Mouse (Mus musculus) lung, postnatal 0 days (tissue): ENCODE measurements at regions not wholly inside any gene's neighbourhood (a gene's known extent, or its start where the extent isn't known, plus 50 kb on each side); places are given as distances from the start of the nearest gene placed in this dataset.

Source experiments
- ATAC-seq: fragments of 200-750 bp; cut with Nextera tagmentation; 2 replicates; pipeline ENCODE4 v1.8.0; 2017; ENCODE audit warnings: moderate library complexity
- DNase-seq: peaks from one replicate; pipeline ENCODE4 v3.0.0-alpha.2; 2016; ENCODE audit warnings: low spot score
- H3K27ac ChIP-seq: fragments of 300-500 bp; sonication (generic); 2 replicates; pipeline ENCODE4 v1.5.1; 2014; ENCODE audit warnings: antibody characterized with exemption, mild to moderate bottlenecking, low read length, mixed read lengths
- H3K27me3 ChIP-seq: fragments of 300-500 bp; sonication (generic); replicated peaks from 2 replicates; pipeline ENCODE4 v1.6.1; 2014; ENCODE audit warnings: low read length, mixed read lengths; ENCODE audit not compliant: insufficient read depth
- H3K36me3 ChIP-seq: fragments of 300-500 bp; sonication (generic); 2 replicates; pipeline ENCODE4 v1.6.1; 2014; ENCODE audit warnings: low read length, mixed read lengths; ENCODE audit not compliant: insufficient read depth
- H3K4me1 ChIP-seq: fragments of 300-500 bp; sonication (generic); 2 replicates; pipeline ENCODE4 v1.6.1; 2014; ENCODE audit warnings: antibody characterized with exemption, low read depth, low read length, mixed read lengths; ENCODE audit not compliant: insufficient read depth
- H3K4me2 ChIP-seq: fragments of 300-500 bp; sonication (generic); replicated peaks from 2 replicates; pipeline ENCODE4 v1.6.1; 2014; ENCODE audit warnings: low read depth, mild to moderate bottlenecking, low read length, moderate library complexity, mixed read lengths
- H3K4me3 ChIP-seq: fragments of 300-500 bp; sonication (generic); 2 replicates; pipeline ENCODE4 v1.5.1; 2014; ENCODE audit warnings: low read depth, low read length
- H3K9ac ChIP-seq: fragments of 300-500 bp; sonication (generic); replicated peaks from 2 replicates; pipeline ENCODE4 v1.6.1; 2014; ENCODE audit warnings: low read depth, mild to moderate bottlenecking
- H3K9me3 ChIP-seq: fragments of 300-500 bp; sonication (generic); 2 replicates; pipeline ENCODE4 v1.6.1; 2016; ENCODE audit warnings: low read length, mixed read lengths
- CTCF ChIP-seq: IDR thresholded peaks from 2 replicates; pipeline ENCODE4 v1.5.1; 2016; ENCODE audit warnings: antibody characterized with exemption, mild to moderate bottlenecking
- EP300 ChIP-seq: IDR thresholded peaks from 2 replicates; pipeline ENCODE4 v1.6.1; 2016; ENCODE audit warnings: antibody characterized with exemption, mild to moderate bottlenecking, control low read depth
- WGBS: fragments of 180-500 bp; shearing (Covaris S2); extraction: QIAGEN DNeasy Blood & Tissue Kit; methylation state at CpG from one replicate; pipeline ENCODE4 v1.1.7; 2014; 5-methylcytosine and 5-hydroxymethylcytosine counted together

DNA sequence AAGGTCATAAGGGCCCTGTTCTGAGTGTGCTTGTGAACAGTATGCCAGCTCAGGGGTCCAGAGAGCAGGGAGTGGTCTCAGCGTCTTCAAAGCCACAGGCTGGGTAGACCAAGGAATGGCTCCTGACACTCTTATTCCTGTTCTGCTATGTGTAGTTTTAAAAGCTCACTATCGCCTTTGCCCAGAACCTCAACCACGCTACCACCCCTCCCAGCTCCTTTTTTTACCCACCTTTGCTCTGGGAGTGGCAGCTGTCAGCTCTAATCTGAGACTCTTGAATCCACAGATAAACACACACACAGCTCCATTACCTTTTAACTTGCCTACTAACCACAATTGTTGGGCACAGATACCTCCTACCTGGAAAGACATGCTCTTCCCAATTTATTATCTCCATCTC, 71.8 kb upstream of the Arhgap5 start:
- H3K4me1 ChIP-seq, result no peaks in the 10 kb centered on the region
- DNase-seq, result no peak
- H3K9me3 ChIP-seq, result no peaks in the 10 kb centered on the region
- no peak for TF ChIP-seq EP300
- TF ChIP-seq CTCF, result no peak
- no peak overlapping the region for H3K9ac ChIP-seq
- no peak overlapping the region for H3K4me2 ChIP-seq
- no peak overlapping the region for H3K4me3 ChIP-seq
- H3K27ac ChIP-seq, result no peak overlapping the region
- H3K36me3 ChIP-seq, result no peaks in the 10 kb centered on the region
- no peaks in the 10 kb centered on the region for H3K27me3 ChIP-seq
- WGBS, result 75% methylated on average over 3 of the region's 3 CpGs
- ATAC-seq, result no peak

DNA sequence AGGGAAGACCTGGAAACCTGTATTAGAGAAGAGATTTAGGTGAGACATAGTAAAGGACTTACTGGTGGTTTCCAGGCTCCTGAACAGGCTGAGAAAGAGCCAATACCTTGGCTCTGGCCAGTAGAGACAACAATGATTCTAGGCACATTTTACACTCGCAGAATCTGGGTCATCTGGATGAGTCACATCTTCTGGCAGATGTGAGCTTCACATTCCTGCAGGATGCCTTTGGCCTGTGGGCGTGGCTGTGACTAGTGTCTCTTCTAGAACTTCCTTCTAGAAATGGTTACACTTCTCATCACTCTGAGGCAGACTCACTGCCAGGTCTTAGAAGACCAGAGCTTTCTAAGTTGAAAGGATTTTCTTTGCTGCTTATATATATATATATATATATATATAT, 69.8 kb upstream of the Arhgap5 start:
- WGBS, result 57% methylated on average over 2 of the region's 2 CpGs
- Histone ChIP-seq H3K27ac (no peak overlapping the region), H3K9me3 (no peaks in the 10 kb centered on the region), H3K9ac (no peak overlapping the region), H3K4me3 (no peak overlapping the region), H3K4me2 (no peak overlapping the region), H3K27me3 (no peaks in the 10 kb centered on the region), H3K36me3 (no peaks in the 10 kb centered on the region), H3K4me1 (no peaks in the 10 kb centered on the region)
- TF ChIP-seq EP300, result no peak
- TF ChIP-seq CTCF, result no peak
- no peak for ATAC-seq
- DNase-seq, result peak; percentile 11

DNA sequence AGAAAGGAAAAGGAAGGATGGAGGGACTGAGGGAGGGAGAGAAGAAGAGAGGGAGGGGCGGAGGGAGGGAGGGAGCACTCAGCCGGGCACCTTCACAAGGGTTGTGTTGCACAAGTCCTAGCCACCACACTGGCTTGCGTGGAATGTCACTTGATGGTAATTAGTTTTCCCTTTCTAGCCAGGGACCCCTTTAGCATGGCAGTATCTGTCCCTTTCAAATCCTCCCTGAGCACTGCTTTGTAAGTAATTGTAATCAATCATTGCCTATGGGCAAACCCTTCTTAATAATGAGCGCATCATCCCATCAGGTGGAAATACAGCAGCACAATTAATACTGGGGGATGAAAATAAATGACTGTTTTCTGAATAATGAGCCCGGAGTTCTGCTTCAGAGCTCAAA, 68.5 kb upstream of the Arhgap5 start:
- Histone ChIP-seq H3K9ac (no peak overlapping the region), H3K4me3 (no peak overlapping the region), H3K27me3 (no peaks in the 10 kb centered on the region), H3K27ac (no peak overlapping the region), H3K4me2 (no peak overlapping the region), H3K9me3 (no peaks in the 10 kb centered on the region), H3K36me3 (no peaks in the 10 kb centered on the region), H3K4me1 (no peaks in the 10 kb centered on the region)
- TF ChIP-seq EP300, result no peak
- no peak for TF ChIP-seq CTCF
- no peak for ATAC-seq
- DNase-seq, result no peak
- 70% methylated on average over 5 of the region's 5 CpGs for WGBS

DNA sequence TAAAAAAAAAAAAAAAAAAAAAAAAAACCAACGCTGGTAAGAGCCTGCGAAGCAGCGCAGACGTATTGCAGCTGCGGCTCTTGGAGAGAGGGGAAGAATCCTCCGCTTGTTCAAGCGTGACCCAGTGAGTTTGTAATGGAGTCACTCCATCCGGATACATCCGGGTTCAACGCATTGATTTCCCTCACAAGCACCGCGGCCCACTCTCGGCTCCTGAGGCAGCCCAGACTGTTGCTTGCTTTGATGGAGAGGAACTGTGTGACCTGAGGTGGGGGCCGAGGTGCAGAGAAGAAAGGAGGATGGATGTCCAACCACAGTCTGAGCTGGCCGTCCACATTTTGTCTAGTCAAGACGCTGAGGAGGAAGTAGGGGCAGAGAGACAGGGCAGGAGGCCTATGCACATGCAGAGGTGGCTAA, 68.0 kb upstream of the Arhgap5 start:
- H3K4me2 ChIP-seq, result no peak overlapping the region
- H3K36me3 ChIP-seq, result no peaks in the 10 kb centered on the region
- no peak overlapping the region for H3K27ac ChIP-seq
- H3K4me1 ChIP-seq, result no peaks in the 10 kb centered on the region
- no peak for ATAC-seq
- WGBS, result 55% methylated on average over 16 of the region's 16 CpGs
- H3K9me3 ChIP-seq, result no peaks in the 10 kb centered on the region
- no peak for DNase-seq
- H3K9ac ChIP-seq, result no peak overlapping the region
- TF ChIP-seq EP300 (no peak), CTCF (no peak)
- H3K27me3 ChIP-seq, result no peaks in the 10 kb centered on the region
- H3K4me3 ChIP-seq, result no peak overlapping the region

DNA sequence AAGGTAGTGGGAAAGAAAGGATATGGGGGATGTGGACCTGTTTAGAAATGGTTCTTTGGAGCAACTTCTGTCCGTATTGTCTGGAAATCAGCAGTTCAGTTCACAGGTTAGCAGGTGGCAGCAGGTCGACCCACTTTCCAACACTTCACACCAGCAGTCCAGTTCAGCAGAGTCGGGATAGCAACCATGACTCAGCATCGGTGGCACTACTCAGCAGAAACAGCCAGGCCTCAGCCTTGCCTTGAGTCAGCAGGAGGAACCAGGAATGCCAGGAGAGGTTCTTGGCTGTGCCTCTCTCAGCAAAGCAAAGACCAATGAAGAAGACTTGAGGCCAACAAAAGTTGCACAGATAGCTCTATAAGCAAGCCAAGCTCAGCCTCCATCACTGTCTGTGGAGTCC, 66.8 kb upstream of the Arhgap5 start:
- Histone ChIP-seq H3K4me1 (no peaks in the 10 kb centered on the region), H3K27ac (no peak overlapping the region), H3K4me3 (no peak overlapping the region), H3K27me3 (no peaks in the 10 kb centered on the region), H3K9ac (no peak overlapping the region), H3K9me3 (no peaks in the 10 kb centered on the region), H3K4me2 (no peak overlapping the region), H3K36me3 (no peaks in the 10 kb centered on the region)
- ATAC-seq (no peak), DNase-seq (no peak)
- WGBS, result 83% methylated on average over 4 of the region's 4 CpGs
- TF ChIP-seq CTCF (no peak), EP300 (no peak)

DNA sequence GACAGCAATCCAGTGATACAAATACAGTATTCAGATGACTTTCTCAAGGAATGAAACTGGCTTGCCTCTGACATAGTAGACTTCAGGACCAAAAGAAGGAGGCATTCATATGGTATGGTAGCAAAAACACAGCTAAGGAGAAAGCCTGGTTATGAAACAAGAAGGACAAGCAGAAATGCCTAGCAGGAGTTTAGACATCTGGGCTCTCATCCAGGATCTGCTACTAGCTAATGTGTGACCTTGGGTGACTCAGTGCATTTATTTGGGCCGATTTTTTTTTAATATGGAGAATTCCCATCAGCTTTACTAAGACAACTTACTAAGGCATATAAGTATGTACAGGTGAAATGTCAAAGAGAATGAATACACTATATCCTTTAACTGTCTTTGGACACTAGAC, 64.5 kb upstream of the Arhgap5 start:
- ATAC-seq (no peak), DNase-seq (no peak)
- Histone ChIP-seq H3K36me3 (no peaks in the 10 kb centered on the region), H3K4me2 (no peak overlapping the region), H3K27me3 (no peaks in the 10 kb centered on the region), H3K4me1 (no peaks in the 10 kb centered on the region), H3K27ac (no peak overlapping the region), H3K9ac (no peak overlapping the region), H3K4me3 (no peak overlapping the region), H3K9me3 (no peaks in the 10 kb centered on the region)
- TF ChIP-seq EP300 (no peak), CTCF (no peak)
- WGBS, result 20% methylated on average over 1 of the region's 1 CpGs

DNA sequence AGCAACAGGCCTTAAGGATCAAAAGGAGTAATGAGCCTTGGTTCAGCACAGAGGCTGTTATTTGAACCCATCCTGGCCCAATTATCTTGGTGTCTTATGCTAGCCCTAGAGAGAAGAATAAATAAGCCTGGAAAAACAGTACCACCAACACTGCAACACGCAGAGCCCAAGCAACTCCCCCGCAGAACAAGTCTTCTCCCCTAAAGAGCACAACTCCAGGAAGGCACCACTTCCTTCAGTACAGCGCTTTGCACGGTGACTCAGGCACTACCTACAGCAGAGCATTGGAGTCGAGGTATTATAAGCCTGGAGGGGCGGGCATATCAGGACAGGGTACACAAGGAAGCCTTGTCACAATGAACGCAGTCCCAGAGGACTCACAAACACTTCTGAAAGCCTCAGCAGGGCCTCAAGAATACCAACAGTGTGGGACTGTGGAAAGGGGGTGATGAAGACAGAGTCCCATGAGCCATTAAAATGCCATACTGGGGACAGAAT, 62.9 kb upstream of the Arhgap5 start:
- ATAC-seq, result no peak
- no peak for DNase-seq
- Histone ChIP-seq H3K9me3 (no peaks in the 10 kb centered on the region), H3K4me2 (no peak overlapping the region), H3K9ac (no peak overlapping the region), H3K4me3 (no peak overlapping the region), H3K36me3 (no peaks in the 10 kb centered on the region), H3K27ac (no peak overlapping the region), H3K4me1 (no peaks in the 10 kb centered on the region), H3K27me3 (no peaks in the 10 kb centered on the region)
- WGBS, result 64% methylated on average over 7 of the region's 7 CpGs
- TF ChIP-seq EP300, result no peak
- no peak for TF ChIP-seq CTCF
